Mouse (Mus musculus) layer of hippocampus, adult 2 months (tissue): ENCODE measurements at regions not wholly inside any gene's neighbourhood (a gene's known extent, or its start where the extent isn't known, plus 50 kb on each side); places are given as distances from the start of the nearest gene placed in this dataset.

Experiments used
- DNase-seq, 2 experiments: peaks; one replicate each; pipeline ENCODE4 v3.0.0; 2022; ENCODE audit warnings: low spot score in 2 of 2
- H3K27ac ChIP-seq: fragments of 200-600 bp; 2 replicates; pipeline ENCODE4 v1.8.1; 2022
- H3K4me3 ChIP-seq: fragments of 200-600 bp; 2 replicates; pipeline ENCODE4 v1.8.1; 2022; ENCODE audit warnings: mild to moderate bottlenecking
- CTCF ChIP-seq: fragments of 200-600 bp; conservative IDR thresholded peaks from 2 replicates; pipeline ENCODE4 v1.8.1; 2022; ENCODE audit warnings: antibody characterized with exemption, mild to moderate bottlenecking, moderate library complexity

DNA sequence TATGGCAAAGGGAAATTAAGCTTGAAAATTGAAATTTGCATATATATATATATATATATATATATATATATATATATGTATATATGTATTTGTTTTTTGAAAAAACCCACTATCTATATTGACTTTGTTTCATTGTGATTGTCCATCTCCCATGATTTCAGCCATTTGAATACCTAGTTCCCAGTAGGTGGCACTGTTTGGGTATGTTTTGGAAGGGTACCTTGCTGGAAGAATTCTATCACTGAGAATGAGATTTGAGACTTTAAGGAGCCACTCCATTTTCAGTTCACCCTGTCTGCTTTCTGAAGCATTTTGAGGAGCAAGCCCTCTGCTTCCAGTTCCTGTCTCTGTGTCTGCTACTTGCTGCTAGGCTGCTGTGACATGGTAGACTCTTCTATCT, 72.8 kb upstream of the Ugt8a start:
- Histone ChIP-seq H3K27ac (no peak overlapping the region), H3K4me3 (no peak overlapping the region)
- no peak for DNase-seq
- peak; percentile 68 for TF ChIP-seq CTCF

DNA sequence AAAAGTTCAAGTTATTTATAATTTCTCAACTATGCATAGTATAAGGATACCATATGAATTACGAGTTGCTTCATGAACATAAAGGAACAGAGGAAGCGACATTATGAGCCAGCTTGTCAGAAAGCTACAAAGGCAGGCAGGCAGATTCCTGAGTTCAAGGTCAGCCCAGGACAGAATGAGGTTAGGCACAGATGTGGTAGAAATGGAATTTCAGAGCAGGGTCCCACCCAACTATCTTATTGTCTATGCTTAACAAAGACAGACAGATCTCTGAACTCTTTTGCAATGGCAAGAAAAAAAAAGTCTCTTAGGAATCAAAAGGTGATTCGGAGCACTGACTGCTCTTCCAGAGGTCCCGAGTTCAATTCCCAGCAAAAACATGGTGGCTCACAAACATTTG, 77.7 kb upstream of the Ugt8a start:
- no peak for DNase-seq
- TF ChIP-seq CTCF = no peak
- Histone ChIP-seq H3K4me3 (no peak overlapping the region), H3K27ac (no peak overlapping the region)

- Histone ChIP-seq H3K4me3 (no peak overlapping the region), H3K27ac (no peak overlapping the region)
These were observed 105.9 kb upstream of the Ugt8a start for GRCm38 (mm10) chr3:126044327-126044726.

GRCm38 (mm10) chr3:126044861-126045260, 106.4 kb upstream of the Ugt8a start:
- TF ChIP-seq CTCF = peak; percentile 68
- DNase-seq = no peak
- Histone ChIP-seq H3K4me3 (no peak overlapping the region), H3K27ac (no peak overlapping the region)

More at GRCm38 (mm10) chr3:126044327-126044726, 105.9 kb upstream of the Ugt8a start:
- no peak for DNase-seq
- TF ChIP-seq CTCF = no peak

- DNase-seq = peak in 1 of 2 experiments; percentile 12
- H3K27ac ChIP-seq = no peak overlapping the region
- H3K4me3 ChIP-seq = no peak overlapping the region
- TF ChIP-seq CTCF = peak; percentile 71
These were observed 107.8 kb upstream of the Ugt8a start for GRCm38 (mm10) chr3:126045992-126046786.

DNA sequence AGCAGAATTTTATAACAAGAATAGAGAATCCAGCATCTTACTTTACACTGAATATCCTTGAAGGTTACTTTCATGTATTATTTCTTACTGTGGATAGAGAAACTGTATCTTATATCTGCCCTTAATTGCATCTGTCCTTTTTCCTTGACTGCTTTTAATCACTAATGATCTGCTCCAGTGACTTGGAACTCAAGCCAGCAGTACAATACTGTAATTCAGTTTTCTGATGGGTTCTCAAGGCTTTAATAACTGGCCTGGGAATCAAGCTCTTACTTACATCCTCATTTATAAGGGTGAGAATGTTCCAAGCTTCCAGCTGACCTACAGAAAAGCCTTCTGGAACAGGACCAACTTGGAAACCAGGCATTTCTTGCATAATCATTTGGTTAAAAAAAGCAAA, 120.2 kb upstream of the Ugt8a start:
- no peak for TF ChIP-seq CTCF
- Histone ChIP-seq H3K27ac (no peak overlapping the region), H3K4me3 (no peak overlapping the region)
- no peak for DNase-seq

DNA sequence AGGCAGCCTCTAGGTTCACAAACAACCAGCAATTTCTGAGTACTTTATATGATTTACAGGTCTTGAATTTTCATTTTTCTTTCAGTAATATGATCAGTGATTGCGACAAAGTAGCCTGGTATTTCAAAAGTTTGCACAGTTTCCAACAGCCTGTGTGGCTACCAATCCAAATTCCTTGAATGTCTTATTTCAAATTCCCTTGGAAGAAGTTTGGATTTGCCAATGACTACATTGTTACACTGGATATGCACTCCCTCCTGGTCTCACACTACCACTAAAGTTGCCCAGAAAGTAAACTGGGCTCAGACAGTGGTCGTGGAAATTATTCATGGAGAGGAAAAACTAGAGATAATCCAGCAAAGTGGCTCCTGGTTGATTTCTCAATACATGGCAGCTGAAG, 166.7 kb upstream of the Ugt8a start:
- Histone ChIP-seq H3K27ac (no peak overlapping the region), H3K4me3 (no peak overlapping the region)
- TF ChIP-seq CTCF = no peak
- no peak for DNase-seq

GRCm38 (mm10) chr3:126109371-126109770, 171.0 kb upstream of the Ugt8a start:
- no peak for TF ChIP-seq CTCF
- H3K27ac ChIP-seq = no peak overlapping the region
- no peak for DNase-seq
- no peak overlapping the region for H3K4me3 ChIP-seq

GRCm38 (mm10) chr3:126117849-126118248, 179.4 kb upstream of the Ugt8a start:
- no peak overlapping the region for H3K27ac ChIP-seq
- DNase-seq = no peak
- TF ChIP-seq CTCF = no peak
- H3K4me3 ChIP-seq = no peak overlapping the region

DNA sequence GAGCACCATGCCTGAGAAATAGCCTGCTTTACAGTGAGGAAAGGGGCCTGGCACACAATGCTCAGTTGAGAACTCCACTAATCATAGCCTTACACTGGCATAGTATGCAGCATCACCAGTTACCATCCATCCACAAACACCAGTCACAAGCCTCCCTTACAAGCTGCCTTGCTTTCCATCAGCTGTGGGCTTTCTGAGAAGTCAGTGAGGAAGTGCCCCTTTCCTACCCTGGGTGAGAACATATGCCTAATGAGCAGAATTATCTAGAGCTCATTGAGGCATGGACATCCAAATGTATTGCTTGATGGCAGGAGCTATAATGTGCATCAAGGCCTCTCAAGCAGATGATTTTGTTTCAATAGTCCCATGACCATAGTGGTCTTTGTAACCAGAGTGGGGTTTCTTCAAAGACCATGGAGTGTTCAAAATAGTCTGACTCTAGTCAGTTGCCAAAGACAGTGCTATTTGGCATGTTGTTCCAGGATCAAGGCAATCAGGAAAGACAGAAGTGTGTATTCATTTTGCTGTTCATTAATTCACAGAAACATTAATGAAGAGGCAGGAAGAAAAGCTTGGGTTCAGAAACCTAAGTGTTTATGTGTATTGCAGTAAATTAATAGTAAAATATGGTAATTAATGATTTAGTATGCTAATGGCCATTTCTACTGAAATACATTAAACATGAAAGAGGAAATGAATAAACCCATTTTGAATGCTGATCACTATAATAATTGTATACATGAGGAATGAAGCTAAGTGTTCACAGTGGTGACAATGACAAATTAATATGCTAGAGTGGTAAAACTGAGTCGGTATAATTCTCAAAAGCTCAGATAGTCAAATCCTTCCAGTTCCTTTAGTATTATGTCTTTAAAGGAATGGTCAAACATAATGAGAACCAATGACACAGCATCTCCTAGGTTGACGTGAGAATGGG, 184.2 kb upstream of the Ugt8a start:
- H3K27ac ChIP-seq = no peak overlapping the region
- no peak overlapping the region for H3K4me3 ChIP-seq
- no peak for TF ChIP-seq CTCF
- DNase-seq = no peak

GRCm38 (mm10) chr3:126166542-126166941, 196.9 kb upstream of the Arsj start:
- DNase-seq = no peak
- no peak for TF ChIP-seq CTCF
- no peak overlapping the region for H3K27ac ChIP-seq
- H3K4me3 ChIP-seq = no peak overlapping the region

GRCm38 (mm10) chr3:126209024-126209423, 154.5 kb upstream of the Arsj start:
- peak in 1 of 2 experiments; percentile 1 for DNase-seq
- TF ChIP-seq CTCF = no peak
- Histone ChIP-seq H3K27ac (no peak overlapping the region), H3K4me3 (no peak overlapping the region)

DNA sequence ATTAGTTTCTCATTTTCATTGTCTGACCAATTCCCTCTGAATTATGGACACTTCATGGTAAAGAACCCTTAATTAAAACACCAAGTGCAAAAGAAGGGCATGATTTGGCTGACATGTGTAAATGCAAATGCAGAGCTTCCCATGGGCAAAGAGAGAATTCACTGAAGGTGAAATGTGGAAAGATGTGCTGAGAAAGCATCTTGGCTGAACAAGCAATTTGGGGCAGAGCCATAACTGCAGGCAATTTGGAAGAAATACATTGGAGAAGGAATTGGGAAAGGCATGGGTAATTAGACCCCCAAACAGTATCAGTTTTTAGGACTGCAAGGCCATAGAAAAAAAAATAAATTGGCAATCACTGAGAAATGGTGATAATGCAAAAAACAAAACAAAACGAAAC, 153.3 kb upstream of the Arsj start:
- Histone ChIP-seq H3K4me3 (no peak overlapping the region), H3K27ac (no peak overlapping the region)
- TF ChIP-seq CTCF = no peak
- DNase-seq = no peak
